Mouse (Mus musculus): ENCODE data around the gene Htr3a. TPM values are rescaled to one million over a fixed set of nuclear protein-coding genes. Genes with fewer than 3 reads are reported as not detected.

The Htr3a gene
- total and polyA plus RNA-seq, 3 experiments: not detected

DNA sequence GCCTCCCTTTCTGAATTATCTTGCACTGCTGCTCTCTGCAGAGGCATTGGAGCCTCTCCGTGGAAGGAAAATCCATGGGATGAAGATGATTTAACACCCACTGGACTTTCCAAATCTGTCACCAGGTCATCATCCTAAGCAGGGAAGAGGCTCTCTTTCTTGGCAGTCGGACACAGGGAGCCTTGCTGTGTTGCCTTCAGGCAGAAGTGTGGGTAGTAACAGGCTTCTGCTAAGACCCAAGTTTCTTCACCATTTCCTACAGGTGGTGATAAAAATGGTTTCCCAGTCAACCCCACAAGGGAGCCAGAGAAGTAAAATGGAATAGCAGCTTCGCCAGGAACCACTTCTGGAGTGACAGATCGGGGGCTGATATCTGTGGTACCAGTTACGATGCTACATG lies 61.4 kb downstream of the Htr3a start:
- Histone ChIP-seq H3K4me3 (replicated peaks in 1 of 3; ENCODE audit: low read depth in 2 of 3, low read length in 2 of 3, poor library complexity in 1 of 3) (no peak overlapping the region), H3K9ac (ENCODE audit: insufficient read depth, low read depth) (no peak overlapping the region), H3K4me2 (ENCODE audit: insufficient read depth, low read depth, poor library complexity, severe bottlenecking) (no peak overlapping the region), H3K4me1 (ENCODE audit: control insufficient read depth in 1 of 2, insufficient read depth in 2 of 2) (peaks cover 6 to 7% of the 10 kb centered on the region in 2 experiments), H3K27me3 (replicated peaks) (no peaks in the 10 kb centered on the region), H3K79me2 (replicated peaks; ENCODE audit: control insufficient read depth, extremely low read depth, insufficient read depth, poor library complexity, severe bottlenecking) (no peaks in the 10 kb centered on the region), H3K36me3 (replicated peaks in 1 of 2; ENCODE audit: control insufficient read depth in 1 of 2, insufficient read depth in 1 of 2, low read length in 1 of 2) (no peaks in the 10 kb centered on the region), H3K27ac (ENCODE audit: insufficient read depth, low read depth) (no peak overlapping the region), H3K9me3 (replicated peaks; ENCODE audit: low read length) (peaks cover 3% of the 10 kb centered on the region)
- in situ Hi-C loops (cut with MboI; ENCODE audit: low pct_ligation_motif_present, low pct_unique_long_range_greater_than_20kb, low sequenced_read_pairs) (no loop called here), dilution Hi-C loops (cut with MboI; ENCODE audit: extremely low pct_ligation_motif_present, extremely low pct_unique_long_range_greater_than_20kb, low sequenced_read_pairs) (no loop called here)
- TF ChIP-seq MYC (IDR thresholded peaks at IDR 0.05; ENCODE audit: low read depth, low read length) (no peak), NRF1 (IDR thresholded peaks at IDR 0.05; ENCODE audit: low read depth, low read length) (no peak), KAT2A (IDR thresholded peaks at IDR 0.05; ENCODE audit: insufficient replicate concordance, low read length) (no peak), ELF1 (IDR thresholded peaks at IDR 0.05; ENCODE audit: low read depth, low read length) (no peak), JUND (conservative IDR thresholded peaks at IDR 0.05; ENCODE audit: low read depth, low read length) (no peak), ZNF384 (IDR thresholded peaks at IDR 0.05; ENCODE audit: low read depth, low read length) (no peak), SIN3A (IDR thresholded peaks at IDR 0.05; ENCODE audit: low read length) (no peak), SMC3 (IDR thresholded peaks at IDR 0.05; ENCODE audit: low read depth, low read length) (no peak), MXI1 (IDR thresholded peaks at IDR 0.05; ENCODE audit: low read depth, low read length) (no peak), CTCF (conservative IDR thresholded peaks at IDR 0.05 in 1 of 2, IDR thresholded peaks at IDR 0.05 in 1 of 2; ENCODE audit: low read depth in 2 of 2, low read length in 2 of 2) (no peak), ZC3H11A (IDR thresholded peaks at IDR 0.05; ENCODE audit: low read depth, low read length) (no peak), MAX (IDR thresholded peaks at IDR 0.05; ENCODE audit: low read length) (no peak), ZMIZ1 (IDR thresholded peaks at IDR 0.05; ENCODE audit: low read depth, low read length) (no peak), MAZ (IDR thresholded peaks at IDR 0.05; ENCODE audit: low read depth, low read length) (no peak), JUN (IDR thresholded peaks at IDR 0.05; ENCODE audit: insufficient read depth, low read depth, low read length) (no peak), TBP (conservative IDR thresholded peaks at IDR 0.05; ENCODE audit: low read depth, low read length) (no peak), MAFK (IDR thresholded peaks at IDR 0.05; ENCODE audit: insufficient replicate concordance, low read length) (no peak), POLR2AphosphoS2 (IDR thresholded peaks at IDR 0.05; ENCODE audit: low read depth, low read length) (no peak), BHLHE40 (IDR thresholded peaks at IDR 0.05; ENCODE audit: low read depth, low read length) (no peak), CHD2 (IDR thresholded peaks at IDR 0.05; ENCODE audit: low read length) (no peak)
- no peak for DNase-seq (ENCODE audit: extremely low read depth)

Other genes starting within 250 kb of the Htr3a start
- gene Zbtb16, start 74.9 kb downstream of the Htr3a start, total RNA-seq (2012; rRNA removed): 1.7 and 3.0 TPM in 2 replicates
- 0.34 TPM in 2 replicates for gene Zbtb16, start 74.9 kb downstream of the Htr3a start, total RNA-seq (2014; rRNA removed)
- 0.90 and 1.0 TPM in 2 replicates for gene Zbtb16, start 74.9 kb downstream of the Htr3a start, polyA plus RNA-seq (2012; ENCODE audit: insufficient read length, low read depth)
- gene Htr3b, start 53.9 kb upstream of the Htr3a start, total RNA-seq (2012; rRNA removed): not detected in 2 replicates
- not detected in 2 replicates for gene Htr3b, start 53.9 kb upstream of the Htr3a start, total RNA-seq (2014; rRNA removed)
- not detected in 2 replicates for gene Htr3b, start 53.9 kb upstream of the Htr3a start, polyA plus RNA-seq (2012; ENCODE audit: insufficient read length, low read depth)
- 5.5 and 7.0 TPM in 2 replicates for gene Usp28, start 74.3 kb upstream of the Htr3a start, total RNA-seq (2012; rRNA removed)
- gene Usp28, start 74.3 kb upstream of the Htr3a start, total RNA-seq (2014; rRNA removed): 5.8 and 6.5 TPM in 2 replicates
- gene Usp28, start 74.3 kb upstream of the Htr3a start, polyA plus RNA-seq (2012; ENCODE audit: insufficient read length, low read depth): 7.7 and 9.3 TPM in 2 replicates
- gene Zw10, start 144.5 kb upstream of the Htr3a start, total RNA-seq (2012; rRNA removed): 18.3 and 23.3 TPM in 2 replicates
- gene Zw10, start 144.5 kb upstream of the Htr3a start, total RNA-seq (2014; rRNA removed): 19.8 and 21.2 TPM in 2 replicates
- 25.4 and 26.2 TPM in 2 replicates for gene Zw10, start 144.5 kb upstream of the Htr3a start, polyA plus RNA-seq (2012; ENCODE audit: insufficient read length, low read depth)
- gene Tmprss5, start 170.2 kb upstream of the Htr3a start, total RNA-seq (2012; rRNA removed): not detected in 2 replicates
- not detected in 2 replicates for gene Tmprss5, start 170.2 kb upstream of the Htr3a start, total RNA-seq (2014; rRNA removed)
- not detected in 2 replicates for gene Tmprss5, start 170.2 kb upstream of the Htr3a start, polyA plus RNA-seq (2012; ENCODE audit: insufficient read length, low read depth)